Mouse (Mus musculus) forebrain, postnatal 0 days (tissue): Measurements from ENCODE around the gene Man1a2. TPM values are rescaled to one million over a fixed set of nuclear protein-coding genes. Genes with fewer than 3 reads are reported as not detected.

Experiments used
- ATAC-seq: fragments of 200-750 bp; cut with Nextera tagmentation; 2 replicates; pipeline ENCODE4 v1.8.0; 2017; ENCODE audit warnings: mild to moderate bottlenecking, moderate library complexity
- DNase-seq: peaks from one replicate; pipeline ENCODE4 v3.0.0-alpha.2; 2015
- H3K27ac ChIP-seq: fragments of 300-500 bp; sonication (generic); 2 replicates; pipeline ENCODE4 v1.5.1; 2014; ENCODE audit warnings: low read depth, mild to moderate bottlenecking, antibody characterized with exemption, low read length, moderate library complexity, mixed read lengths
- H3K27me3 ChIP-seq: fragments of 300-500 bp; sonication (generic); 2 replicates; pipeline ENCODE4 v1.6.1; 2014; ENCODE audit warnings: mild to moderate bottlenecking, low read length, mixed read lengths; ENCODE audit not compliant: insufficient read depth
- H3K36me3 ChIP-seq: fragments of 300-500 bp; sonication (generic); 2 replicates; pipeline ENCODE4 v1.6.1; 2014; ENCODE audit warnings: mild to moderate bottlenecking, moderate library complexity; ENCODE audit not compliant: insufficient read depth
- H3K4me1 ChIP-seq: fragments of 300-500 bp; sonication (generic); 2 replicates; pipeline ENCODE4 v1.6.1; 2014; ENCODE audit warnings: antibody characterized with exemption; ENCODE audit not compliant: insufficient read depth
- H3K4me2 ChIP-seq: fragments of 300-500 bp; sonication (generic); 2 replicates; pipeline ENCODE4 v1.6.1; 2014; ENCODE audit warnings: low read depth, mild to moderate bottlenecking, moderate library complexity
- H3K4me3 ChIP-seq: fragments of 300-500 bp; sonication (generic); 2 replicates; pipeline ENCODE4 v1.5.1; 2014; ENCODE audit warnings: low read depth, low read length, mixed read lengths
- H3K9ac ChIP-seq: fragments of 300-500 bp; sonication (generic); 2 replicates; pipeline ENCODE4 v1.6.1; 2014; ENCODE audit warnings: mild to moderate bottlenecking
- H3K9me3 ChIP-seq: fragments of 300-500 bp; sonication (generic); 2 replicates; pipeline ENCODE4 v1.6.1; 2016; ENCODE audit warnings: low read length
- CTCF ChIP-seq: sonication (generic); IDR thresholded peaks from 2 replicates; pipeline ENCODE4 v1.5.1; 2016; ENCODE audit warnings: antibody characterized with exemption, control low read depth, low read depth
- WGBS: fragments of 180-500 bp; shearing (Covaris S2); extraction: QIAGEN DNeasy Blood & Tissue Kit; methylation state at CpG from one replicate; pipeline ENCODE4 v1.1.7; 2014; 5-methylcytosine and 5-hydroxymethylcytosine counted together
- polyA plus RNA-seq: library from polyadenylated mRNA; unstranded; fragments of >200 nt; fragmentation: Nextera tagmentation; extraction: Ambion mirVana; gene quantifications from 2 replicates; pipeline ENCODE4 v1.2.1, GENCODE M21; 2015
- total RNA-seq: library from RNA; depleted of rRNA; stranded (reverse); fragments of >200 nt; gene quantifications from 2 replicates; pipeline ENCODE4 v1.2.3, GENCODE M21; 2014; rRNA removed

Gene Man1a2
- total and polyA plus RNA-seq, 2 experiments from 2014 or later, result 48.2 to 54.3 TPM

GRCm38 (mm10) chr3:100522671-100523070, 162.6 kb downstream of the Man1a2 start:
- Histone ChIP-seq H3K27ac (no peak overlapping the region), H3K9me3 (no peaks in the 10 kb centered on the region), H3K9ac (no peak overlapping the region), H3K36me3 (no peaks in the 10 kb centered on the region), H3K4me1 (no peaks in the 10 kb centered on the region), H3K4me2 (no peak overlapping the region), H3K27me3 (no peaks in the 10 kb centered on the region), H3K4me3 (no peak overlapping the region)
- no peak for DNase-seq
- 80% methylated on average over 7 of the region's 7 CpGs for WGBS
- TF ChIP-seq CTCF, result no peak
- ATAC-seq, result no peak

GRCm38 (mm10) chr3:100521626-100522025, 163.7 kb downstream of the Man1a2 start:
- ATAC-seq (no peak), DNase-seq (no peak)
- no peaks in the 10 kb centered on the region for H3K27me3 ChIP-seq
- no peak overlapping the region for H3K4me3 ChIP-seq
- no peak for TF ChIP-seq CTCF
- H3K4me2 ChIP-seq, result no peak overlapping the region
- 40% methylated on average over 1 of the region's 1 CpGs for WGBS
- H3K9me3 ChIP-seq, result no peaks in the 10 kb centered on the region
- no peak overlapping the region for H3K9ac ChIP-seq
- no peaks in the 10 kb centered on the region for H3K4me1 ChIP-seq
- no peaks in the 10 kb centered on the region for H3K36me3 ChIP-seq
- H3K27ac ChIP-seq, result no peak overlapping the region

- Histone ChIP-seq H3K4me3 (no peak overlapping the region), H3K36me3 (no peaks in the 10 kb centered on the region), H3K9ac (no peak overlapping the region), H3K27ac (no peak overlapping the region), H3K9me3 (no peaks in the 10 kb centered on the region), H3K4me1 (no peaks in the 10 kb centered on the region), H3K4me2 (no peak overlapping the region), H3K27me3 (no peaks in the 10 kb centered on the region)
- TF ChIP-seq CTCF, result no peak
- WGBS, result 96% methylated on average over 5 of the region's 5 CpGs
- ATAC-seq (no peak), DNase-seq (no peak)
These were observed 169.6 kb downstream of the Man1a2 start for GRCm38 (mm10) chr3:100515754-100516141.

- H3K9ac ChIP-seq, result no peak overlapping the region
- no peak for TF ChIP-seq CTCF
- no peak overlapping the region for H3K4me2 ChIP-seq
- ATAC-seq (no peak), DNase-seq (no peak)
- no peak overlapping the region for H3K4me3 ChIP-seq
- H3K36me3 ChIP-seq, result no peaks in the 10 kb centered on the region
- no peak overlapping the region for H3K27ac ChIP-seq
- no peaks in the 10 kb centered on the region for H3K9me3 ChIP-seq
- H3K4me1 ChIP-seq, result no peaks in the 10 kb centered on the region
- H3K27me3 ChIP-seq, result no peaks in the 10 kb centered on the region
- WGBS, result 66% methylated on average over 8 of the region's 8 CpGs
These were observed 170.1 kb downstream of the Man1a2 start for GRCm38 (mm10) chr3:100515093-100515753.

Other genes with a start within 250 kb of the Man1a2 start
- gene Tent5c, start 196.2 kb downstream of the Man1a2 start, total RNA-seq, result 1.9 and 2.0 TPM in 2 replicates
- gene Tent5c, start 196.2 kb downstream of the Man1a2 start, polyA plus RNA-seq, result 0.69 and 1.1 TPM in 2 replicates
- not detected in 2 replicates for gene Vtcn1, start 140.0 kb upstream of the Man1a2 start, total RNA-seq
- not detected in 2 replicates for gene Vtcn1, start 140.0 kb upstream of the Man1a2 start, polyA plus RNA-seq
- gene Trim45, start 236.7 kb upstream of the Man1a2 start, total RNA-seq, result 9.6 and 12.0 TPM in 2 replicates
- 4.3 and 5.3 TPM in 2 replicates for gene Trim45, start 236.7 kb upstream of the Man1a2 start, polyA plus RNA-seq